ENCODE assay signal across 17 mouse cellular contexts in the genomic region with DNA sequence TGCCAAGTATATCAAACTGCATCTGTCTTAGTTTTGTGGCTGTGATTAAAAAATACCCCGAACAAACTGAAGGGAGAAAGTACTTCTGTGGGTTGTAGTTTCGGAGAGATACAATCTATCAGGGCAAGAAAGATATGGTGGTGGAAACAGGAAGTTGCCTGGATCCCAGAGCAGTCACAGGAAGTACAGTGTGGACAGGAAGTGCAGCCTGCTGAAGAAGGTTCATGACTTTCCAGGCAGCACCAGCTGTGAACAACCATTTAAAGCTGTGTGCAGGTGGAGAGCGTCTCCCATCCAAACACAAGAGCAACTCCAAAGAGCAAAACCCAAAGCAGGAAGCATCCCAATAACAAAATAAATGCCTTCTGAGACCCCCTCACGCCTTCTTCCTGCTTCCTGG. TPM values are rescaled to one million over a fixed set of nuclear protein-coding genes. Genes with fewer than 3 reads are reported as not detected.
DNase-seq lines count a peak whose midpoint lies in the region; ATAC-seq and TF ChIP-seq lines count a peak whose summit lies in the region.
"Had no signal": no experiment of that assay in that cellular context is flagged by ENCODE, and none has a peak within 500 bp of the region (broad histone marks: within the 10 kb centered on the region; RNA-seq: fewer than 3 reads in every experiment).

No protein-coding gene starts in this region.

- H3K27me3 ChIP-seq in liver, postnatal 0 days (ENCODE audit: insufficient read depth, low read length) = no peaks in the 10 kb centered on the region
- H3K27me3 ChIP-seq in stomach, postnatal 0 days (ENCODE audit: control insufficient read depth, insufficient read depth, low read length) = no peaks in the 10 kb centered on the region

- no peak for TF ChIP-seq EP300 in liver, postnatal 0 days (IDR thresholded peaks at IDR 0.05; ENCODE audit: low read depth)
- no peak for TF ChIP-seq EP300 in stomach, postnatal 0 days (optimal IDR thresholded peaks at IDR 0.05)

- H3K4me2 ChIP-seq in liver, postnatal 0 days (ENCODE audit: low read depth, low read length) = no peak overlapping the region
- H3K4me2 ChIP-seq in stomach, postnatal 0 days (replicated peaks; ENCODE audit: low read depth) = no peak overlapping the region

- no peaks in the 10 kb centered on the region for H3K9me3 ChIP-seq in liver, postnatal 0 days (ENCODE audit: low read length)
- H3K9me3 ChIP-seq in stomach, postnatal 0 days (ENCODE audit: control insufficient read depth, low read length) = no peaks in the 10 kb centered on the region
- H3K9me3 ChIP-seq: heart, embryonic 10.5 days; midbrain, embryonic 10.5 days had no signal

- H3K4me1 ChIP-seq in liver, postnatal 0 days (ENCODE audit: insufficient read depth) = peaks cover 42% of the 10 kb centered on the region
- H3K4me1 ChIP-seq in stomach, postnatal 0 days (replicated peaks; ENCODE audit: control insufficient read depth, insufficient read depth) = no peaks in the 10 kb centered on the region

- no peak overlapping the region for H3K4me3 ChIP-seq in liver, postnatal 0 days (ENCODE audit: low read depth, low read length)
- no peak overlapping the region for H3K4me3 ChIP-seq in stomach, postnatal 0 days (ENCODE audit: low read depth, low read length)
- H3K4me3 ChIP-seq: heart, embryonic 10.5 days; left cerebral cortex, adult 2 months; midbrain, embryonic 10.5 days had no signal

- intact Hi-C loops in left cerebral cortex, postnatal 25 days (cut with DNase I) = no loop called here

- ATAC-seq in liver, postnatal 0 days = no peak; the same call in 1 of the 2 replicates
- no peak for ATAC-seq in stomach, postnatal 0 days (ENCODE audit: low FRiP score, low TSS enrichment)
- ATAC-seq: forebrain, embryonic 16.5 days; hindbrain, embryonic 16.5 days; lung, postnatal 0 days had no signal

- peak overlapping the region; percentile 55; the same call in 1 of the 2 replicates for H3K27ac ChIP-seq in liver, postnatal 0 days (ENCODE audit: low read depth)
- peak overlapping the region; percentile 9; the same call in 1 of the 2 replicates for H3K27ac ChIP-seq in stomach, postnatal 0 days (replicated peaks)
- H3K27ac ChIP-seq: heart, embryonic 10.5 days; left cerebral cortex, adult 2 months; midbrain, embryonic 10.5 days had no signal

- H3K9ac ChIP-seq in liver, postnatal 0 days (replicated peaks) = no peak overlapping the region
- H3K9ac ChIP-seq in stomach, postnatal 0 days (ENCODE audit: low read length) = no peak overlapping the region

- peak; percentile 36 for DNase-seq in thymus, postnatal 14 days
- DNase-seq in thymus, postnatal 10 days (ENCODE audit: low spot score in 2 of 2) = no peak
- peak; percentile 25 for DNase-seq in R1 (ENCODE audit: low read depth, low spot score)
- no peak for DNase-seq in liver, postnatal 0 days
- no peak for DNase-seq in stomach, postnatal 0 days (ENCODE audit: low spot score)
- no peak for DNase-seq in cerebellum, adult 18-20 months
- no peak for DNase-seq in left cerebral cortex, postnatal 25 days (ENCODE audit: low spot score in 2 of 2)
- no peak for DNase-seq in frontal cortex, postnatal 10 days (ENCODE audit: low spot score in 2 of 2)
- DNase-seq: adrenal gland, postnatal 10 days; cerebellum, postnatal 10 days; heart, postnatal 14 days had no signal

- TF ChIP-seq CTCF in liver, postnatal 0 days (IDR thresholded peaks at IDR 0.05; ENCODE audit: low read depth) = no peak
- no peak for TF ChIP-seq CTCF in stomach, postnatal 0 days (IDR thresholded peaks at IDR 0.05; ENCODE audit: low read depth)

- 41% methylated on average over 4 of the region's 4 CpGs for WGBS in liver, postnatal 0 days (ENCODE audit: insufficient replicate concordance)
- WGBS in stomach, postnatal 0 days = 83% methylated on average over 4 of the region's 4 CpGs

- H3K36me3 ChIP-seq in liver, postnatal 0 days (replicated peaks; ENCODE audit: insufficient read depth, low read length) = no peaks in the 10 kb centered on the region
- H3K36me3 ChIP-seq in stomach, postnatal 0 days (ENCODE audit: control insufficient read depth, insufficient read depth, low read length) = no peaks in the 10 kb centered on the region
- H3K36me3 ChIP-seq: heart, embryonic 10.5 days had no signal

RNA-seq across cellular contexts. Expression of a gene that starts 13.6 kb away (rescaled TPM):
- 20.0 and 21.1 TPM in 2 replicates for polyA plus RNA-seq in liver, postnatal 0 days (2015; fragmentation: Nextera tagmentation; extraction: Ambion mirVana)
- 6.9 and 8.3 TPM in 2 replicates for polyA plus RNA-seq in stomach, postnatal 0 days (2015; fragmentation: Nextera tagmentation; extraction: Ambion mirVana)
- 1 to 10 TPM; 1.2 to 1.3 TPM for total RNA-seq in left cerebral cortex, postnatal 25 days (2021)

Comparison
In these comparisons a context has a peak if more than half of its experiments do, and no peak if none do; other contexts are left out.
1. DNase-seq: peak in thymus, postnatal 14 days (single experiment) and R1 (single experiment); none in thymus, postnatal 10 days (0 of 2), liver, postnatal 0 days (single experiment), stomach, postnatal 0 days (single experiment), cerebellum, adult 18-20 months (0 of 2), left cerebral cortex, postnatal 25 days (0 of 2) and frontal cortex, postnatal 10 days (0 of 2).